Mouse (Mus musculus): Measurements from ENCODE around the gene Prkaa1.

Gene Prkaa1

GRCm38 (mm10) chr15:5143361-5144020 is at the start of gene Prkaa1:
TSS of gene Prkaa1 (plus strand) at chr15:5143861.
- peak; percentile 77 for DNase-seq

DNA sequence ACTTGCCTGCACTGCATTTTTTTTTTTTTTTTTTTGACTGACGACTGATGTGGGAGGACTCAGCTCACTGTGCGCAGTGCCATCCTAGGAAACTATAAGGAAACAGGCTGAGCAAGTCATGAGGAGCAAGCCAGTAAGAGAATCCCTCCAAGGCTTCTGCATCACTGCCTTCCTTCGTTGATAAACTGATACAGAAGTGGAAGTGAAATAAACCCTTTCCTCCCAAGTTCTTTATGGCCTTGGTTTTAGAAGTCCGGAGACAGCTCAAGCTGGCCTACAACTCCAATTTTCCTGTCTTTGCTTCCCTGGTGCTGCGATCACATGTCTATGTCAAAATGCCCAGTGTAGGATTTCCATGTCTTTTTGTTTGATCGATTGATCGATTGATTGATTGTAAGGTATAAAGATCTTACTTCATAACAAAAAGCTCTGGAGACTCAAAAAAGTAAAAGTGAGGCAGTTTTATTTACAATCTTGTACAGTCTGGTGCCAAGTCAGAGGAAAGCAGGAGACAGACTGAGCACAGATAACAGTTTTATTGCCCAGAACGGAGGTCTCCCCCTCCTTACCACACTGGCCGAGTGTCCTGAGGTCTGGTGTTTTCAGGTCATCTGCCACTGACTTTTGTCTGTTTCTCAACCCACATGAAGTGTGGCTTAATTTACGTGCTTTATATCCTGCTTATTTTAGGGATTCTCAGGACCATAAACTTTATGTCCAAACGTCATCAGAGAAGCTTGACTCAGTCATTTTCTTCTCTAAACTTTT is 47.9 kb upstream of the Prkaa1 start:
- DNase-seq = no peak

GRCm38 (mm10) chr15:5097376-5097775 is 46.3 kb upstream of the Prkaa1 start:
- DNase-seq = no peak

DNA sequence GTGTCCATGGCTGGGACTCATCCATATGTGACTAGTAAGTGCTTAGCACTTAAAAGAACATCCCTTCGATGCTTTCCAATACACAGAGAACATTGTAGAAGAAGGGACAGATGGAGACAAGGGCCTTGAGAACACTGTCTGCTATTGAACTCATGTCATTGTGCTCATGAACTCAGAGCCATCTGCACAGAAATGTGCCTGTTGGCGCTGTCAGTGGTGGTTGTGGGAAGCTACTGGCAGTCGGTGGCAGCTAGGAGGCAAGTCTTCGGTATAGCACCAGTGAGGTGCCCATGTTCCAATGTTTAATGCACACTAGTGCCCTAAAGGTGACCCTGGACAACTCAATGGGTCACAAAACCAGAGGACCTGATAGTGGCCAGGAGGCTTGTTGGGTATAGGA is 41.3 kb upstream of the Prkaa1 start:
- DNase-seq = no peak

GRCm38 (mm10) chr15:5105891-5106290 is 37.8 kb upstream of the Prkaa1 start:
- DNase-seq = no peak

DNA sequence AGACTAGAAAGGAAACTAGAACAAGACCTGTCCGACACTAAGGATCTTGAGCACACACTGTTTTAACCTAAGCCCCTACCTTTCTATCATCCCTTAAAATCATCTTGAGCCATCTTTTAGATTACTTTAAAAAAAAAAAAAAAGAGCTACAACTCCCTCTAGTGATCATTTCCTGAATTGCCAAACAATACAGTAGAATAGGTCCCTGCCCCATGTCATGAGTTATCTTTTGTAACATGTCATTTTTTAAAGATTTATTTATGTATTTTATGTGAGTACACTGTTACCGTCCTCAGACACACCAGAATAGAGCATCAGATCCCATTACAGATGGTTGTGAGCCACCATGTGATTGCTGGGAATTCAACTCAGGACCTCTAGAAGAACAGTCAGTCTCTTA is 37.4 kb upstream of the Prkaa1 start:
- DNase-seq = no peak

GRCm38 (mm10) chr15:5107686-5108654 is 35.7 kb upstream of the Prkaa1 start, which contains the start of gene Card6:
TSS of gene Card6 (minus strand) at chr15:5108539.
- DNase-seq = no peak

DNA sequence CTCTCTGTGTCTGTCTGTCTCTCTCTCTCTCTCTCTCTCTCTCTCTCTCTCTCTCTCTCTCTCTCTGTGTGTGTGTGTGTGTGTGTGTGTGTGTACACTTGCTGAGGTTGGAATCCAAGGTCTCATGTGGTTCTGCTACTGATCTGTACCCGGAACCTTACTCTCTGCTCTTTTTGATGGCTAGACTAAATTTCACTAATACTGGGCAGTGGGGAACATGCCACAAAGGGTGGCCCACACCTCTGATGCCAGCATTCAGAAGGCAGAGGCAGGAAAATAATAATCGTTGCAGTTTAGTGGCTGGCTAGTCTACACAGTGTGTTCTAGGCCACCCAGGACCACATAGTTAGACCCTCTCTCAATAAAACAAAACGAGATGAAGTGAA is 35.0 kb upstream of the Prkaa1 start:
- no peak for DNase-seq

- no peak for DNase-seq
Observed at GRCm38 (mm10) chr15:5112651-5113050, 31.0 kb upstream of the Prkaa1 start.

DNA sequence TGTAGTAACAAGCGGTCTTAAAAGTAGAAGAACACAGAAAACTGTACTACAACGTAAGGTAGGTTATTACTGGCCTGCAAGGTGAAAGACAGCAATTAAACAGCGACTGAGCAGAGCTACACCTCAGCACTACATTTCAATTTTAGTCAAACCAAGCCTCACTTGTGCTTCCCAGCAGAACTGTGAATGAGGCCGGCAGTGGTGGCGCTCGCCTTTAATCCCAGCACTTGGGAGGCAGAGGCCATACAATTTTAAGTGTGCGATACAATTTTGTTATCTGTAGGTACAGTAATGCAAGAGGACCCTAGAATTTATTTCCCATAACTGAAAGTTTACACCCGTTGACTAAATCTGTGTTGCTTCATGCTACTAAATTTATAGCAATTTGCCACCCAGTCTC is 28.5 kb upstream of the Prkaa1 start:
- no peak for DNase-seq

GRCm38 (mm10) chr15:5116270-5117030 is 27.2 kb upstream of the Prkaa1 start, which contains the start of gene Rpl37:
TSS of gene Rpl37 (plus strand) at chr15:5116645.
- DNase-seq = peak; percentile 99

DNA sequence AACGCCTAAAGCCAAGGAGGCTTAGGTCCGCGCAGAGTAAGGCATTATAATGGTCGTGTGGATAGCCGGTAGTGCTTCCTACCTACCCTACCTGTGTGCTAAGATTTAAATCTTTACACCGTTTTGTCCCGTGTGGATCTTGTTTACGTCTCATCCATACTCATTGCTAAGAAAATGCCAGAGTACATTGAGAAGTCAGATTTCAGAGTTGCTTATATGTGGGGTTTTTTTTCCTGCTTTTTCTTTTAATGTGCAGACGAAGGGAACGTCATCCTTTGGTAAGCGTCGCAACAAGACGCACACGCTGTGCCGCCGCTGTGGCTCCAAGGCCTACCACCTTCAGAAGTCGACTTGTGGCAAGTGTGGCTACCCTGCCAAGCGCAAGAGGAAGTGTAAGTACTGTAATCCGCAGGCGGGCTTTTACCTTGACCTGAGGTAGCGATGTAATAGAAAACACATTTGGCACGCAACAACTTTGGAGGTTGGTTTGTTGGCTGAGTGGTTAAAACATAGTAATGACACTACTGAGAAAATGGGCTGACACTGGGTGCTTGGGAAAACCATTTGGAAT is 26.5 kb upstream of the Prkaa1 start:
- no peak for DNase-seq

DNA sequence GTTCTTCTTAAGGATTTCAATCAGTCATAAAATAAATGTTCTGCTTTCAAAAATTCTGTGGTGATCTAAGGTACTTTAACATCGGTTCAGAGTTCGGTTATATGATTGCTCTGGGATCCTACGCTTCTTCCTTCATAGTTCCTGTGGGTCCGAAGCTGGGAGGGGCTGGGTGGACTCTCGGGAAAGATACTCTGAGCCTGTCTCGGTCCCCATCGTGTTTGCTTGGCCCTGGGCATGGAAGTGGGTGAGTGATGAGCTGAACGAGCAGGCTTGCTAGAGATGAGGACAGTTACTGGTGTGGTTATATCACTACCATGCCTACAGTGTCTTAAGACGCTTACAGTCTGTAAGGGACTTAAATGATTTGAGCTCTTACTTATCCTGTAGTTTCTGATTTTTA is 25.0 kb upstream of the Prkaa1 start:
- no peak for DNase-seq

DNA sequence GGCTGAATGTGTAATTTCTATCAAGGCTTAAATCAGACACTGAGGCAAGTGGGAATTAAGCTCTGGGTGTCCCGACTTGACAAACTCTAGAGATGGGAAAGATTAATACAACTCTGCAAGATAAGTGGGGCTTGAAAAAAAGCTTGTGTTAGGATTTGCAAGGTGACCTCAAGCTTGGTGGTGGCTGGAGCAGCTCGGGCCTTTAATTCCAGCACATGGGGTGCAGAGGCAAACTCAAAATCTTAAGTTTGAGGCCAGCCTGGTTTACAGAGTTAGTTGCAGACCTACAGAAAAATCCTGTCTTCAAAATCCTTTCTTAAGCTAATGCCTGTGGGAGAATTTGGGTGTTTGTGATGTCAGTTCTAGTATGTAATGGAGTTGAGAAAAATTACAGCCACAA is 24.5 kb upstream of the Prkaa1 start:
- no peak for DNase-seq

GRCm38 (mm10) chr15:5119707-5120106 is 24.0 kb upstream of the Prkaa1 start:
- no peak for DNase-seq

- no peak for DNase-seq
Observed at GRCm38 (mm10) chr15:5121535-5122313, 21.9 kb upstream of the Prkaa1 start.

DNA sequence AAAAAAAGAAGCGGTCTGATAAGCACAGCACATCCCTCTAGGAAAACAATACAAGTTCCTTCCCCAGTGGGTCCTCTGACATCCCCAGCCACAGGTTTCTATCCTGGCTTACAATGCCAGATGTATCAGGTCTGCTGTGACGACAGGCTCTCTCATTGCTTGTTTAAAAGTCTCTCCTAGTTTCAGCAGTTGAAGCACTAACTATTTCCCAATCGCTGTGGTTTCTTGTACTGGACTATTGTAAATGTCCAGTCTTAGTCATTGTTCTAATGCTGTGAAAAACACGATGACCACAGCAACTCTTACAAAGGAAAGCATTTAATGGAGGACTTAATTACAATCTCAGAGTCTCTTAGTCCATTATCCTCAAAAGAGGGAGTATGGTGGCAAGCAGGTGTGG is 17.2 kb upstream of the Prkaa1 start:
- DNase-seq = no peak

- DNase-seq = no peak
Observed at GRCm38 (mm10) chr15:5127487-5127886, 16.2 kb upstream of the Prkaa1 start.

DNA sequence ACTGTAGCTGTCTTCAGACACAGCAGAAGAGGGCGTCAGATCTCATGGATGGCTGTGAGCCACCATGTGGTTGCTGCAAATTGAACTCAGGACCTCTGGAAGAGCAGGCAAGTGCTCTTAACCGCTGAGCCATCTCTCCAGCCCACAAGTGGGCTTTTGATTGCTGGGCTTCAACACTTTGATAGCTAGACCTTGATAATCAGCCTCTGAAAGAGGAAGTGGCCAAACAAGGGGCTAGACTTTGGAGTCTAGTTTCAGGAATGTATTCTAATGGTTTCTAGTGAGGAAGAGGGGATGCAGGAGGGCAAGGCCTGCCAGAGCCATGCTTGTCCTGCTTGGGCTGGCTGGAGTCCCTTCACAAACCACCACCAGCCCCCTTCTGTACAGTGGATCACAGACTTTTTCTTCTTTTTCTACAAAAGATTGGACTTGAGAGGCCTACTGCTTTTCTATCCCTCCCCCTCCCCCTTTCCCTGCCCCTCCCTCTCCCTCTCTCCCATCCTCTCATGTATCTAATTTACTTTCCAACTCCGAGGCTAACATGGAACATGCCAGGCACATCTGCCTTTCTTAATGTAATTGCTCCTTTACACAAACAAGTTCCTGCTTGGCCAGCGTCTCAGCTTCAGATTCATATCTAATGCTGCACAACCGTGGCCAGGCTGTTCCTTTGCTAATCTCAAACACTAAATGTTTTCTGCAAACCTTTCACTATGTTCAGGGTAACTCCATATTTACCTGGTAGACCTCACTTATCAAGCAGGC is 15.3 kb upstream of the Prkaa1 start:
- no peak for DNase-seq

GRCm38 (mm10) chr15:5129111-5129805 is 14.4 kb upstream of the Prkaa1 start:
- no peak for DNase-seq

Measured in right cerebral cortex, adult 18-20 months (tissue).